Mouse (Mus musculus): Measurements from ENCODE around the gene Rac1. TPM values are rescaled to one million over a fixed set of nuclear protein-coding genes. Genes with fewer than 3 reads are reported as not detected.
"Not testable (repeated sequence)": the region's sequence is repeated elsewhere in the genome, so short reads cannot be mapped to it uniquely, and the experiment has no call there.

Gene Rac1
- polyA plus RNA-seq (2016; fragmentation: Nextera tagmentation; extraction: Ambion mirVana), result 254 and 256 TPM in 2 replicates

- Histone ChIP-seq H3K9ac (peak within 1 kb of the TSS; percentile 100), H3K4me3 (peak within 1 kb of the TSS; percentile 99), H3K4me2 (peak within 1 kb of the TSS; percentile 89), H3K9me3 (replicated peaks) (no peaks in the 10 kb centered on the region), H3K4me1 (peaks cover 72% of the 10 kb centered on the region), H3K27ac (peak within 1 kb of the TSS; percentile 100), H3K27me3 (replicated peaks) (no peaks in the 10 kb centered on the region), H3K36me3 (peaks cover 17% of the 10 kb centered on the region)
- WGBS (ENCODE audit: insufficient replicate concordance), result under 1% methylated on average over 90 of the region's 105 CpGs
- peak; percentile 93 for ATAC-seq
These were observed at the start of gene Rac1 for GRCm38 (mm10) chr5:143527486-143528307. Gene Rac1, minus strand, starts transcription at chr5:143528036.

GRCm38 (mm10) chr5:143574261-143575178 lies 46.7 kb upstream of the Rac1 start:
- Histone ChIP-seq H3K9me3 (replicated peaks) (no peaks in the 10 kb centered on the region), H3K27me3 (replicated peaks) (no peaks in the 10 kb centered on the region; the same call in 1 of the 2 replicates), H3K4me3 (no peak overlapping the region), H3K27ac (no peak overlapping the region), H3K4me2 (no peak overlapping the region), H3K9ac (no peak overlapping the region), H3K36me3 (no peaks in the 10 kb centered on the region), H3K4me1 (no peaks in the 10 kb centered on the region; the same call in 1 of the 2 replicates)
- ATAC-seq, result no peak
- whole genome bisulfite sequencing (ENCODE audit: insufficient replicate concordance), result 71% methylated on average over 19 of the region's 19 CpGs

GRCm38 (mm10) chr5:143573067-143573466 lies 45.2 kb upstream of the Rac1 start:
- H3K27me3 ChIP-seq (replicated peaks), result no peaks in the 10 kb centered on the region; the same call in 1 of the 2 replicates
- no peaks in the 10 kb centered on the region for H3K9me3 ChIP-seq (replicated peaks)
- WGBS (ENCODE audit: insufficient replicate concordance), result 76% methylated on average over 4 of the region's 4 CpGs
- no peaks in the 10 kb centered on the region; the same call in 1 of the 2 replicates for H3K4me1 ChIP-seq
- H3K36me3 ChIP-seq, result no peaks in the 10 kb centered on the region
- H3K4me3 ChIP-seq, result no peak overlapping the region
- H3K4me2 ChIP-seq, result no peak overlapping the region
- no peak overlapping the region for H3K27ac ChIP-seq
- no peak for ATAC-seq
- H3K9ac ChIP-seq, result no peak overlapping the region

- no peaks in the 10 kb centered on the region for H3K36me3 ChIP-seq
- ATAC-seq, result no peak
- no peak overlapping the region for H3K9ac ChIP-seq
- H3K9me3 ChIP-seq (replicated peaks), result no peaks in the 10 kb centered on the region
- H3K27ac ChIP-seq, result no peak overlapping the region
- no peak overlapping the region for H3K4me3 ChIP-seq
- WGBS (ENCODE audit: insufficient replicate concordance), result 59% methylated on average over 5 of the region's 5 CpGs
- no peaks in the 10 kb centered on the region; the same call in 1 of the 2 replicates for H3K27me3 ChIP-seq (replicated peaks)
- no peak overlapping the region for H3K4me2 ChIP-seq
- peaks cover 8% of the 10 kb centered on the region for H3K4me1 ChIP-seq
These were observed 44.4 kb upstream of the Rac1 start for GRCm38 (mm10) chr5:143572195-143572594.

GRCm38 (mm10) chr5:143567860-143568259 lies 40.0 kb upstream of the Rac1 start:
- Histone ChIP-seq H3K4me3 (no peak overlapping the region), H3K27ac (peak overlapping the region; percentile 99)
- ATAC-seq, result peak; percentile 54

GRCm38 (mm10) chr5:143567258-143567670 lies 39.4 kb upstream of the Rac1 start:
- 30% methylated on average over 5 of the region's 5 CpGs for WGBS (ENCODE audit: insufficient replicate concordance)
- H3K27ac ChIP-seq, result peak overlapping the region; percentile 99
- H3K4me1 ChIP-seq, result peaks cover 27% of the 10 kb centered on the region
- H3K4me2 ChIP-seq, result peak overlapping the region; percentile 56
- H3K9me3 ChIP-seq (replicated peaks), result no peaks in the 10 kb centered on the region
- peaks cover 19% of the 10 kb centered on the region for H3K36me3 ChIP-seq
- peak; percentile 86 for ATAC-seq
- peak overlapping the region; percentile 59 for H3K9ac ChIP-seq
- no peaks in the 10 kb centered on the region for H3K27me3 ChIP-seq (replicated peaks)
- peak overlapping the region; percentile 17; the same call in 1 of the 2 replicates for H3K4me3 ChIP-seq

More at GRCm38 (mm10) chr5:143567860-143568259, 40.0 kb upstream of the Rac1 start:
- Histone ChIP-seq H3K4me2 (peak overlapping the region; percentile 56), H3K27me3 (replicated peaks) (no peaks in the 10 kb centered on the region), H3K36me3 (peaks cover 18% of the 10 kb centered on the region), H3K4me1 (peaks cover 21% of the 10 kb centered on the region), H3K9ac (peak overlapping the region; percentile 59), H3K9me3 (replicated peaks) (no peaks in the 10 kb centered on the region)
- 11% methylated on average over 6 of the region's 6 CpGs for WGBS (ENCODE audit: insufficient replicate concordance)

GRCm38 (mm10) chr5:143566804-143567203 lies 39.0 kb upstream of the Rac1 start:
- H3K27me3 ChIP-seq (replicated peaks); H3K4me3 ChIP-seq; H3K9me3 ChIP-seq (replicated peaks); H3K9ac ChIP-seq; ATAC-seq: not testable (repeated sequence)
- H3K27ac ChIP-seq, result peak overlapping the region; percentile 99
- H3K4me2 ChIP-seq, result peak overlapping the region; percentile 56; the same call in 1 of the 2 replicates
- WGBS (ENCODE audit: insufficient replicate concordance), result 66% methylated on average over 6 of the region's 6 CpGs
- peaks cover 19% of the 10 kb centered on the region for H3K36me3 ChIP-seq
- H3K4me1 ChIP-seq, result peaks cover 32% of the 10 kb centered on the region

GRCm38 (mm10) chr5:143561544-143562185 lies 33.8 kb upstream of the Rac1 start:
- H3K9ac ChIP-seq, result peak overlapping the region; percentile 62
- H3K27ac ChIP-seq, result peak overlapping the region; percentile 92
- H3K4me1 ChIP-seq, result peaks cover 57% of the 10 kb centered on the region

GRCm38 (mm10) chr5:143561009-143561408 lies 33.2 kb upstream of the Rac1 start:
- Histone ChIP-seq H3K4me2 (peak overlapping the region; percentile 59), H3K4me1 (peaks cover 55% of the 10 kb centered on the region), H3K9ac (peak overlapping the region; percentile 33; the same call in 1 of the 2 replicates), H3K27ac (peak overlapping the region; percentile 92), H3K4me3 (no peak overlapping the region), H3K9me3 (replicated peaks) (no peaks in the 10 kb centered on the region), H3K36me3 (peaks cover 19% of the 10 kb centered on the region), H3K27me3 (replicated peaks) (no peaks in the 10 kb centered on the region)
- peak; percentile 46 for ATAC-seq
- 91% methylated on average over 4 of the region's 4 CpGs for WGBS (ENCODE audit: insufficient replicate concordance)

More at GRCm38 (mm10) chr5:143561544-143562185, 33.8 kb upstream of the Rac1 start:
- Histone ChIP-seq H3K27me3 (replicated peaks) (no peaks in the 10 kb centered on the region), H3K4me3 (no peak overlapping the region), H3K4me2 (peak overlapping the region; percentile 59), H3K9me3 (replicated peaks) (no peaks in the 10 kb centered on the region), H3K36me3 (peaks cover 19% of the 10 kb centered on the region)
- peak; percentile 97 for ATAC-seq
- 66% methylated on average over 14 of the region's 14 CpGs for WGBS (ENCODE audit: insufficient replicate concordance)

- H3K27ac ChIP-seq, result peak overlapping the region; percentile 42; the same call in 1 of the 2 replicates
- H3K36me3 ChIP-seq, result peaks cover 14% of the 10 kb centered on the region
- no peak overlapping the region for H3K9ac ChIP-seq
- H3K9me3 ChIP-seq (replicated peaks), result no peaks in the 10 kb centered on the region
- no peak overlapping the region for H3K4me2 ChIP-seq
- WGBS (ENCODE audit: insufficient replicate concordance), result 75% methylated on average over 3 of the region's 3 CpGs
- H3K4me1 ChIP-seq, result peaks cover 62% of the 10 kb centered on the region
- ATAC-seq, result no peak
- H3K4me3 ChIP-seq, result no peak overlapping the region
- H3K27me3 ChIP-seq (replicated peaks), result no peaks in the 10 kb centered on the region
These were observed 30.9 kb upstream of the Rac1 start for GRCm38 (mm10) chr5:143558731-143559130.

GRCm38 (mm10) chr5:143555233-143555632 lies 27.4 kb upstream of the Rac1 start:
- Histone ChIP-seq H3K36me3 (peaks cover 17% of the 10 kb centered on the region), H3K4me3 (no peak overlapping the region), H3K4me2 (no peak overlapping the region), H3K4me1 (peaks cover 54% of the 10 kb centered on the region), H3K27ac (no peak overlapping the region), H3K9ac (no peak overlapping the region), H3K27me3 (replicated peaks) (no peaks in the 10 kb centered on the region), H3K9me3 (replicated peaks) (no peaks in the 10 kb centered on the region)
- WGBS (ENCODE audit: insufficient replicate concordance), result 84% methylated on average over 6 of the region's 6 CpGs
- ATAC-seq, result no peak

Data from liver, embryonic 12.5 days (tissue).